Mouse (Mus musculus): ENCODE data around the gene Nexn. TPM values are rescaled to one million over a fixed set of nuclear protein-coding genes. Genes with fewer than 3 reads are reported as not detected.
A peak's percentile ranks its signal among the peaks of the same experiment; 100 is the strongest.
"Not testable (repeated sequence)": the region's sequence is repeated elsewhere in the genome, so short reads cannot be mapped to it uniquely, and the experiment has no call there.

Nexn gene
- 2.9 TPM in 2 replicates for polyA plus RNA-seq (2014; fragmentation: Nextera tagmentation; extraction: Ambion mirVana)

DNA sequence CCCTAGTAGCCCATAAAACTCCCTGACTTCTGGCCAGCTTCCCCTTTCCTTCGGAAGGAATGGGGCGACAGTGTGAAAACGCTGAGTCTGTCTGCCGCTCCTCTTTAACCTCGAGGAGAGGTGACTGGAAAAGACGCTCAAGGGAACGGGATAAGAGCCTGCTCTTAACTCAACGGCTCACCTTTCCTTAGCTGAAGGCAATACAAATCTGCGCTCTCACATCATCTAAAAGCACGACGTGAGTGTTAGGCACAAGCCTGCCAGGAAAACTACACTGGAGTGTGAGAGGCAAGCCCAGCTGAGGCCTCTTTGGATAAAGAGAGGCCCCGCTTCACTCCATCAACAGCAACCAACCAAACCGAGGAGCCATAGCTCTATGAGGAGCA, at the start of gene Nexn:
Gene Nexn, minus strand, starts transcription at position 315 of the 386 bp plus-strand sequence.
- Histone ChIP-seq H3K4me2 (ENCODE audit: low read depth, low read length) (peak within 1 kb of the TSS; percentile 99), H3K27ac (ENCODE audit: low read depth, low read length) (no peak within 1 kb of the TSS), H3K36me3 (ENCODE audit: control insufficient read depth, insufficient read depth, low read length) (no peaks in the 10 kb centered on the region), H3K4me1 (ENCODE audit: control insufficient read depth, insufficient read depth, low read length) (peaks cover 11% of the 10 kb centered on the region; the same call in 1 of the 2 replicates), H3K9me3 (ENCODE audit: control insufficient read depth, low read length) (no peaks in the 10 kb centered on the region), H3K4me3 (ENCODE audit: low read depth, low read length) (peak within 1 kb of the TSS; percentile 47), H3K9ac (replicated peaks; ENCODE audit: low read depth, low read length) (peak within 1 kb of the TSS; percentile 51), H3K27me3 (ENCODE audit: control insufficient read depth, insufficient read depth, low read length) (peaks cover 4% of the 10 kb centered on the region; the same call in 1 of the 2 replicates)
- peak; percentile 4; the same call in 1 of the 2 replicates for ATAC-seq (ENCODE audit: low read depth)
- WGBS: 4% methylated on average over 13 of the region's 13 CpGs

DNA sequence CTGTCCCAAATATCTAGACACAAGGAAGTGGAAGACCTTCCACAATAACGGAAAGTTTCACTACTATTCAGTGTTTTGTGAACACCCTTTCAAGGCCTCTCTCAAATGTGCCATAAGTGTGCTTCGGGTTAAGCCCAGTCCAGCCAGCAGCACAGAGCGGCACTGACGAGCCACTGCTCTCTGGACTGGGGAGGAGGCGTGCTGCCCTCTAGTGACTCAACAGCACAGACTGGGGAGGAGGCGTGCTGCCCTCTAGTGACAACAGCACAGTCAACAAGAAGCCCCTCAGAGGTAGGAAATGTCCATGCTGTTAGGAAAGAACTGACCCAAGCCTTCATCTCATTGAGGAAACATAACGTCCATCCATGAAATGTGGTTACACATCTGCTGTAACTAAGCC, 49.5 kb upstream of the Nexn start:
- Histone ChIP-seq H3K27ac (ENCODE audit: low read depth, low read length) (no peak overlapping the region), H3K4me1 (ENCODE audit: control insufficient read depth, insufficient read depth, low read length) (no peaks in the 10 kb centered on the region), H3K4me2 (ENCODE audit: low read depth, low read length) (no peak overlapping the region), H3K9ac (replicated peaks; ENCODE audit: low read depth, low read length) (no peak overlapping the region), H3K36me3 (ENCODE audit: control insufficient read depth, insufficient read depth, low read length) (peaks cover 10% of the 10 kb centered on the region), H3K27me3 (ENCODE audit: control insufficient read depth, insufficient read depth, low read length) (no peaks in the 10 kb centered on the region), H3K4me3 (ENCODE audit: low read depth, low read length) (no peak overlapping the region), H3K9me3 (ENCODE audit: control insufficient read depth, low read length) (no peaks in the 10 kb centered on the region)
- ATAC-seq (ENCODE audit: low read depth): peak; percentile 81; the same call in 1 of the 2 replicates
- WGBS: 11% methylated on average over 7 of the region's 7 CpGs

DNA sequence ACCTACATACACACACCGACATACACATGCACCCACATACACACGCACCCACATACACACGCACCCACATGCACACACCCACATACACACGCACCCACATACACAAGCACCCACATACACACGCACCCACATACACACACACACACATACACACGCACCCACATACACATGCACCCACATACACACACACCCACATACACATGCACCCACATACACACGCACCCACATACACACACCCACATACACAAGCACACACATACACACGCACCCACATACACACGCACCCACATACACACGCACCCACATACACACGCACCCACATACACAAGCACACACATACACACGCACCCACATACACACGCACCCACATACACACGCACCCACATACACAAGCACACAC, 48.5 kb upstream of the Nexn start:
- not testable (repeated sequence) for H3K36me3 ChIP-seq (ENCODE audit: control insufficient read depth, insufficient read depth, low read length); H3K4me1 ChIP-seq (ENCODE audit: control insufficient read depth, insufficient read depth, low read length); H3K9me3 ChIP-seq (ENCODE audit: control insufficient read depth, low read length); H3K4me3 ChIP-seq (ENCODE audit: low read depth, low read length); H3K27ac ChIP-seq (ENCODE audit: low read depth, low read length); H3K27me3 ChIP-seq (ENCODE audit: control insufficient read depth, insufficient read depth, low read length); ATAC-seq (ENCODE audit: low read depth); H3K4me2 ChIP-seq (ENCODE audit: low read depth, low read length); H3K9ac ChIP-seq (replicated peaks; ENCODE audit: low read depth, low read length)
- WGBS: 78% methylated on average over 14 of the region's 14 CpGs

DNA sequence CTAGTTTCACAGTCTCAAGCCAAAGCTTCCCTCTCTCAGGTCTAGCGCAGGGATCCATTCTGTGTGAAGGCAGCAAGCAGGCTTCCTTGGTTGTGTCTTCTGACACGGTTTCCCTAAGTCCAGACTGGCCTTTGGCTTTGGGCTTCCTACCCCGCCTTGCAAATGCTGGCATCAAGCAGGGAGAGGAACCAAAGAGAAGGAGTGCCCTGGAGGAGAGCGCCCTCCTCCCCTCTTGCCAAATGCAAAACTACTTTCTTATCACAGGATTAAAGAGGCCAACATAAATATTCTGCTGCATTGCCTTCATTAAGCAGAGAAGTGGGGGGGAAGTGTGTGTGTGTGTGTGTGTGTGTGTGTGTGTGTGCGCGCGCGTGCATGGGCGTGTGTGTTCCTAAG, 43.1 kb upstream of the Nexn start:
- 93% methylated on average over 9 of the region's 9 CpGs for WGBS
- peaks cover 20% of the 10 kb centered on the region for H3K36me3 ChIP-seq (ENCODE audit: control insufficient read depth, insufficient read depth, low read length)

DNA sequence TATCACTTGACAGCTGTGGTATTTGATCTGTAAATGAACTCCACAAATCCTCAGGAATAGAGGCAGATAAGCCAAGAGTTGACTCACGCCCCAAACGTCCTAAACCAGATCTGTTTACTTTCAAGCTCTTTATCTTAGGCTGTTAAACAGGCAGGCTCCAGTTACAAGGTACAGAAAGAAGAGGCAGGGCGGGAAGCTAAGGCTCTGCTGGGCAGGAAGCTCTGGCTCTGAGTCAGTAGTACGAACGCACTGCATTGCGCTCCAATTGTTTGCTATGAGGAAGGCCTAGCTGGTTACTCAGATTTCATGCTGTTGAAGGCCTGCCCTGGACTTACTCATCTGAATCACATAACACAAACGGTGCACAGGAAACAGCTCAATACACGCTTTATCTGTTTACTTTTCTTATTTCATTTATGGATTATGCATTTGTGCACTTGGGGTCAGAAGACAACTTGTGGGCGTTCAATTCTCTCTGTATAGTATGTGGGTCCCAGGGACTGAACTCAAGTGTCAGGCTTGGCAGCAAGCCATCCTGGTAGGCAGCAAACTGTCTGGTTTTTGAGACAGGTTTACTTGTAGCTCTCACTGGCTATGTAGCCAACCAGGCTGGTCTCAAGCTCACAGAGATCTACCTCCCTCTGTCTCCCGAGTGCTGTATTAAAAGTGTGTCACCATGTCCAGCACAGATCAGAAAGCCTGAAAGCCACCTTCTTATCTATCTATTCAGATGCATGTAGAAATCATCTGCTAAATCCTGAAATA, 42.5 kb upstream of the Nexn start:
- Histone ChIP-seq H3K9ac (replicated peaks; ENCODE audit: low read depth, low read length) (no peak overlapping the region), H3K9me3 (ENCODE audit: control insufficient read depth, low read length) (no peaks in the 10 kb centered on the region), H3K27me3 (ENCODE audit: control insufficient read depth, insufficient read depth, low read length) (no peaks in the 10 kb centered on the region), H3K36me3 (ENCODE audit: control insufficient read depth, insufficient read depth, low read length) (peaks cover 20% of the 10 kb centered on the region), H3K4me3 (ENCODE audit: low read depth, low read length) (no peak overlapping the region), H3K4me1 (ENCODE audit: control insufficient read depth, insufficient read depth, low read length) (no peaks in the 10 kb centered on the region), H3K4me2 (ENCODE audit: low read depth, low read length) (no peak overlapping the region), H3K27ac (ENCODE audit: low read depth, low read length) (no peak overlapping the region)
- 63% methylated on average over 10 of the region's 10 CpGs for WGBS
- no peak for ATAC-seq (ENCODE audit: low read depth)

More for the DNA sequence above, 43.1 kb upstream of the Nexn start:
- no peak for ATAC-seq (ENCODE audit: low read depth)
- Histone ChIP-seq H3K9ac (replicated peaks; ENCODE audit: low read depth, low read length) (no peak overlapping the region), H3K4me2 (ENCODE audit: low read depth, low read length) (no peak overlapping the region), H3K27ac (ENCODE audit: low read depth, low read length) (no peak overlapping the region), H3K27me3 (ENCODE audit: control insufficient read depth, insufficient read depth, low read length) (no peaks in the 10 kb centered on the region), H3K9me3 (ENCODE audit: control insufficient read depth, low read length) (no peaks in the 10 kb centered on the region), H3K4me1 (ENCODE audit: control insufficient read depth, insufficient read depth, low read length) (no peaks in the 10 kb centered on the region), H3K4me3 (ENCODE audit: low read depth, low read length) (no peak overlapping the region)

DNA sequence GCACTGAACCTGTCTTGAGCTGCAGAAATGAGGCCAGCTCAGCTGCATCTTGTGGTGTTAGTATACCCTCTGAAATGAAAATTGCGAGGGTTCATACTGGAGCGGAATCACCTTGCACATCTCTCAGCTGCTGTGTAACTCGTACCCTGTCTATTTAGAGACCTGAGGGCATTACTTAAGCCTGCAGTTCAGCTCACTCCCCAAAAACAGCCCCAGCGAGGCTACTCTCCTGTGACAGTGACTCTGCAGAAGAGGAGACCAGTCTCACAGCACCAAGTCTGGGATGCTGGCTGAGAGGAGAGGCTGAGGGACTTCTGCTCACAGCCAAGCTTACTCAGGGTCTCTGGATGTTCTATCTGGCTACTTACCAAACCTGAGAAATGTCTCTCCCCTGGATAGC, 39.8 kb upstream of the Nexn start:
- H3K36me3 ChIP-seq (ENCODE audit: control insufficient read depth, insufficient read depth, low read length): peaks cover 11% of the 10 kb centered on the region; the same call in 1 of the 2 replicates

DNA sequence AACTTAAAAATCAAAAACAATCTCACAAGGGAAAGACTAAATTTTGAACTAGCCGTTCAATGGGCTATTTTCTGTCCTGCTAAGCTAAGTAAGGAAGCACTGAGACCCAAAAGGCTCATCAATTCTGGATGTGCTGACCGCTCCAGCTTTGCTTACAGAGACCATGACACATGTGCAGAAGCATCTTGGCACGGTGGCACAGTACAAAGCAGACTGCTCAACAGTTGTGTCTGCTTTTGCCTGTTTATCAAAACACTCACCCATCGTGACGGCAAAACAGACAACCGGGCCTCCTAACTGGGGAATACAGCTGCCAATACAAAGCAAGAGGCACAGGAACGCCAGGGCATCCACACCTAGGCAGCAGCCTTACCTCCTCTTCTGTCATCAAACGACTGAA, 38.9 kb upstream of the Nexn start:
- ATAC-seq (ENCODE audit: low read depth): no peak
- H3K27me3 ChIP-seq (ENCODE audit: control insufficient read depth, insufficient read depth, low read length): no peaks in the 10 kb centered on the region
- H3K4me3 ChIP-seq (ENCODE audit: low read depth, low read length): no peak overlapping the region
- H3K4me1 ChIP-seq (ENCODE audit: control insufficient read depth, insufficient read depth, low read length): no peaks in the 10 kb centered on the region
- H3K4me2 ChIP-seq (ENCODE audit: low read depth, low read length): no peak overlapping the region
- H3K27ac ChIP-seq (ENCODE audit: low read depth, low read length): no peak overlapping the region
- WGBS: 85% methylated on average over 8 of the region's 8 CpGs
- H3K9me3 ChIP-seq (ENCODE audit: control insufficient read depth, low read length): no peaks in the 10 kb centered on the region
- H3K36me3 ChIP-seq (ENCODE audit: control insufficient read depth, insufficient read depth, low read length): peaks cover 11% of the 10 kb centered on the region; the same call in 1 of the 2 replicates
- no peak overlapping the region for H3K9ac ChIP-seq (replicated peaks; ENCODE audit: low read depth, low read length)

More for the DNA sequence above, 39.8 kb upstream of the Nexn start:
- Histone ChIP-seq H3K27ac (ENCODE audit: low read depth, low read length) (no peak overlapping the region), H3K4me3 (ENCODE audit: low read depth, low read length) (no peak overlapping the region), H3K4me1 (ENCODE audit: control insufficient read depth, insufficient read depth, low read length) (no peaks in the 10 kb centered on the region), H3K27me3 (ENCODE audit: control insufficient read depth, insufficient read depth, low read length) (no peaks in the 10 kb centered on the region), H3K9me3 (ENCODE audit: control insufficient read depth, low read length) (no peaks in the 10 kb centered on the region), H3K9ac (replicated peaks; ENCODE audit: low read depth, low read length) (no peak overlapping the region), H3K4me2 (ENCODE audit: low read depth, low read length) (no peak overlapping the region)
- ATAC-seq (ENCODE audit: low read depth): no peak
- 90% methylated on average over 4 of the region's 4 CpGs for WGBS

DNA sequence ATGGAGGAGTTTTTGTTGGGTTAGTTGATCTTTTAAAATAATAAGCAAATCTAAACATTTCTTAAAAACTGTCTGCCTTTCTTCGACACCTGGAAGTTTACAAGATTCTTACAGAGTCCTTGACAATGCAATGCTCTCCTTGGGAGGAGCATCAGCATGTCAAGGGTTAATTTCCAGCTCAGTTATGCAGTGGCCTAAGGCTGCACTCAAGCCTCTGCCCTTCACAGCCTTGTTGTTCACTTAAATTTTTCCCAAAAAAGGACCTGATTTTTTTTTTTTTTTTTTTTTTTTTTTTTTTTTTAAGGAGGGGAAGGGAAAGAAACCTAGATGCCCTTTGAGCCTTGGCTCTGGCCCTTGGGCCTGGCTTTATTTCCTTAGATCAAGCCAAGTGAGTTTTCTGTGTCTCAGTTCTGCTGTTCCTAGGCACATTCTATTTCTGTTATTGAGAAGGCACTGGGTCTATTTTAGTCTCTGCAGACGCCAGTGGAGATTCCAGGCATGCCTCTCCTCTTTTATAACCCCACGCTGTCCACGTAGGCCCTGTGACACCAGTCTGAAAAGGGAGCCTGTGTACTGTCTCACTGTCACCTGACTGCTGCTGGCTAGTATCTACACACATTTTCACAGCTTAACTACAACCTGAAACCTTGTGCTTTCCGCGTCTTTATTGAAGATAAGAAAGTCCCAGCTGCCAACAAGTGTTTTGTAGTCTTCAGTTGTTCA, 38.1 kb upstream of the Nexn start:
- no peak overlapping the region for H3K27ac ChIP-seq (ENCODE audit: low read depth, low read length)
- H3K4me2 ChIP-seq (ENCODE audit: low read depth, low read length): no peak overlapping the region
- WGBS: 56% methylated on average over 6 of the region's 6 CpGs
- no peaks in the 10 kb centered on the region for H3K9me3 ChIP-seq (ENCODE audit: control insufficient read depth, low read length)
- H3K4me1 ChIP-seq (ENCODE audit: control insufficient read depth, insufficient read depth, low read length): no peaks in the 10 kb centered on the region
- no peaks in the 10 kb centered on the region for H3K27me3 ChIP-seq (ENCODE audit: control insufficient read depth, insufficient read depth, low read length)
- H3K4me3 ChIP-seq (ENCODE audit: low read depth, low read length): no peak overlapping the region
- no peak for ATAC-seq (ENCODE audit: low read depth)
- peaks cover 11% of the 10 kb centered on the region; the same call in 1 of the 2 replicates for H3K36me3 ChIP-seq (ENCODE audit: control insufficient read depth, insufficient read depth, low read length)
- no peak overlapping the region for H3K9ac ChIP-seq (replicated peaks; ENCODE audit: low read depth, low read length)

DNA sequence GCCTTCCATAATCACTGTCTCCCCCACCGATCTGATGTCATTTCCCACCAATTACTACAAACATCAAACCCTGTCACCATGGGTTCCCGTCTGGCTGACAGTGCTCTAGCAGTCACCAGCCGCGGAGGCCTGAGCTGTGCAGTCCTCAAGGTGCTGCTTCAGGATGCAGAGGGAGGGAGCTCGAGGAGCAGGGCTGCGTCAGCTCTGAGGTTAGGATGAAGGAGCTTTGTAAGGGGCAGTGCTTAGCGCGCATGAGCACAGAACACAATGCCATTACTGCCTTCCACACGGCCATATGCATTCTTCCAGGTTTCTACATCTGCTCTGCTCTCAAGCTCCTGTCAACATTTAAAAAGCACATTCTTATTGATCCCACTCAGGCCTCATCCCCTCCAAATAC, 36.8 kb upstream of the Nexn start:
- H3K4me3 ChIP-seq (ENCODE audit: low read depth, low read length): no peak overlapping the region
- no peak for ATAC-seq (ENCODE audit: low read depth)
- H3K27me3 ChIP-seq (ENCODE audit: control insufficient read depth, insufficient read depth, low read length): no peaks in the 10 kb centered on the region
- H3K36me3 ChIP-seq (ENCODE audit: control insufficient read depth, insufficient read depth, low read length): peaks cover 11% of the 10 kb centered on the region; the same call in 1 of the 2 replicates
- H3K9ac ChIP-seq (replicated peaks; ENCODE audit: low read depth, low read length): no peak overlapping the region
- no peak overlapping the region for H3K27ac ChIP-seq (ENCODE audit: low read depth, low read length)
- no peaks in the 10 kb centered on the region for H3K9me3 ChIP-seq (ENCODE audit: control insufficient read depth, low read length)
- no peaks in the 10 kb centered on the region for H3K4me1 ChIP-seq (ENCODE audit: control insufficient read depth, insufficient read depth, low read length)
- H3K4me2 ChIP-seq (ENCODE audit: low read depth, low read length): no peak overlapping the region
- WGBS: 86% methylated on average over 9 of the region's 9 CpGs
